Mouse (Mus musculus) adrenal gland, adult 8-10 months (tissue): ENCODE results near the gene Ttll9. TPM values are rescaled to one million over a fixed set of nuclear protein-coding genes. Genes with fewer than 3 reads are reported as not detected.

Experiments used
- DNase-seq: peaks from one replicate; pipeline ENCODE4 v3.0.0; 2022
- total RNA-seq, 4 experiments: library from RNA; stranded (reverse); gene quantifications; 2 replicates each; pipeline ENCODE4 v1.2.4; 2022

The Ttll9 gene
- total RNA-seq, 4 experiments from 2014 or later = 0.42 to 0.83 (median 0.46) TPM

DNA sequence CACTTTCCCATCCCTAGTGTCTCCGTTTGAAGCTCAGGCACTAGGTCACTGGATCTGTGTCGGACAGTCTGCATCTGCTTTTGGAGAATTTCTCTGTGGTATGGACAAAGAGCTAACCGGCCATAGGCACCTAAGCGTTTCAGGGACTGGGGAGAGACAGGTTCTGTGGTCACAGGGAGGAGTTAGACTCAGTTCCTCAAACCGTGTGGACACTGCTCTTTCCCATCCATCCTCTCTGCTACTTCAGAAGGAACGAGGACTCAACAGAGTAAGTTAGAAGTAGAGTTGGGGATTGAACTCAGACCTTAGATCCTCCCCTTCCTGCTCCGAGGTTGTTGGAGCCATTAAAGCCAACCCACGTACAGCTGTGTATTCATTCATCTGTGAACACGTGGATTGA lies 89.3 kb downstream of the Ttll9 start:
- DNase-seq = no peak

DNA sequence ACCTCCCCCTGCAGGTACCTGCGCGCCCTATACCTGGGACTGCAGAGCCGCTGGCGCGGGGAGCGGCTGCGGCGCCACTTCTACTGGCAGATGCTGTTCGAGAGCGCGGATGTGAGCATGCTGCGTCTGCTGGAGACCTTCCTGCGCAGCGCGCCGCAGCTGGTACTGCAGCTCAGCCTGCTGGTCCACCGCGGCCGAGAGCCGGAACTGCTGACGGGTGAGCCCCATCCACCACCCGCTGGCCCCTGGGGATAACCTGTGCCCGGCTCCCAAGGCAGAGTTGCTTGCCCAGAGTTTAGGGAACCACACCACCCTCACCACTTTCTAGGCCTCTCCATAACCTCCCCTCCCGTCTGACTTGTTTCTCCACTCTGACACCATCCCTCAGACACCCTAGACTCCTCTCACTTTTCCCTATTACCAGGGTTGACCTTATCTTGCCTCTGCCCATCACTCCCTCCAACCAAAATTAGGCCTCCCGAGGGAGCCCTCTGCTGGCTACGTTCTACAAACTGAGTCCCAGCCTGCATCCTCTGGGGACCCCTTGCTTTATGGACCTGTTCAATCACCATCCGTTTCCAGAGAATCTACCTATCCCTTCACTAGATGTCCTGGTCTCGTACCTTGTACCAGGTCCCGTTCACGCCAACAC lies 90.5 kb downstream of the Ttll9 start:
- DNase-seq = no peak

DNA sequence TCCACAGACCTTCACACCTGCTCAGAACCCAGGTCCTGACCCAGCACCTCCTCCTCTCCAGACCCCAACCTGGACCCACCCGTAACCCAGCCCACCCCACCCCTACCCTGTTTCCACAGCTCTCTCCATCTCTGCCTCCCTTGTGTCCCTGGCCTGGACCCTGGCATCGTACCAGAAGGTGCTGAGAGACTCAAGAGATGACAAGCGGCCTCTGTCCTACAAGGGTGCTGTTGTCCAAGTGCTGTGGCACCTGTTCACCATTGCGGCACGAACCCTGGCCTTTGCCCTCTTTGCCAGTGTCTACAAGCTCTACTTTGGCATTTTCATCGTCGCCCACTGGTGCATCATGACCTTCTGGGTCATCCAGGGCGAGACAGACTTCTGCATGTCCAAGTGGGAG lies 91.6 kb downstream of the Ttll9 start:
- DNase-seq = no peak

DNA sequence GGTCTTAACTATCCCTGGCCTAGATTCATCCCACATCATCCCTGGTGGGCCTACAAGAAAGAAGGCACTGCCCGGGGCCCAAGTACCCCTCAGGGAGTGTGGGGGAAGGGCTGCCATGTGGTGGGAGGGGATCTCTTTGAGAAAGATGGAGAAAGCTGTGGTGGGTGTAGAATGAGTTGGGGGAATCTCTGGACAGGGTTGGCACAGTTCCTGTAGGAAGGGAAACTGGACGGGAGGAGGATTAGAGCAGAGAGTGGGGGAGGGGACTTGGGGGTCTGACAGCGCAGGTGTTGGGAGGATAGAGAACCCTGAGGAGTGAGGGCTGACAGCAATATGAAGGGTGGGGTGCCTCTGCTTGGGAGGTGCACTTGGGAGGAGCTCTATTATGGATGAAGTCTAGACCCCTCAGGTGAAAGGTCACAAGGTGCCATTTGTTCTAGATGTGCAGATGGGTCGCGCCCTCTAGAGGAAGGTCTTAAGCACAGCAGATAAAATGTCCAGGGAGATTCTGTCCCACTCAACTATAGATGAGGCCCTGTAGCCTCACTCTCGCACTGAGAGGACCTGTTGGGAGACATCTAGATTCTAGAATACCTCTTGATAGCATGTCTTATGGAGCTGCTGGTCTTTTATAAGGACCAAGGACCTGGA lies 93.1 kb downstream of the Ttll9 start:
- no peak for DNase-seq

Other genes with a start within 250 kb of the Ttll9 start
- 10 to 100 TPM; 38.9 to 74.3 (median 55.1) TPM for gene Id1, start 226.2 kb upstream of the Ttll9 start, total RNA-seq
- 1 to 10 TPM; 1.3 to 4.4 (median 2.7) TPM for gene Cox4i2, start 208.3 kb upstream of the Ttll9 start, total RNA-seq
- 10 to 100 TPM; 58.5 to 74.6 (median 72.0) TPM for gene Bcl2l1, start 130.8 kb upstream of the Ttll9 start, total RNA-seq
- 1 to 10 TPM; 1.9 to 2.1 (median 1.9) TPM for gene Tpx2, start 114.5 kb upstream of the Ttll9 start, total RNA-seq
- gene Mylk2, start 51.1 kb upstream of the Ttll9 start, total RNA-seq = under 1 TPM in 1 of 4 experiments, not detected in 3; 0.10 TPM
- gene Foxs1, start 29.3 kb upstream of the Ttll9 start, total RNA-seq = 1 to 10 TPM; 2.0 to 3.5 (median 2.2) TPM
- 1 to 10 TPM; 4.4 to 10.0 (median 5.6) TPM for gene Dusp15, start 10.8 kb upstream of the Ttll9 start, total RNA-seq
- 100 to 1,000 TPM; 207 to 252 (median 221) TPM for gene Pdrg1, start 52.9 kb downstream of the Ttll9 start, total RNA-seq
- gene Xkr7, start 69.4 kb downstream of the Ttll9 start, total RNA-seq = 1 to 10 TPM; 1.2 to 2.3 (median 1.7) TPM
- gene Ccm2l, start 103.5 kb downstream of the Ttll9 start, total RNA-seq = 10 to 100 TPM in 3 of 4 experiments, 1 to 10 TPM in 1; 9.0 to 19.5 (median 14.7) TPM
- 1 to 10 TPM; 3.3 to 5.5 (median 4.5) TPM for gene Hck, start 146.0 kb downstream of the Ttll9 start, total RNA-seq
- 100 to 1,000 TPM in 3 of 4 experiments, 10 to 100 TPM in 1; 96.3 to 115 (median 112) TPM for gene Tm9sf4, start 198.8 kb downstream of the Ttll9 start, total RNA-seq